Mouse (Mus musculus) left cerebral cortex, postnatal 25 days (tissue): ENCODE measurements around the gene H2-M3. TPM values are rescaled to one million over a fixed set of nuclear protein-coding genes. Genes with fewer than 3 reads are reported as not detected.

Source experiments
- total RNA-seq, 2 experiments: library from RNA; stranded (reverse); gene quantifications; 2 replicates each; pipeline ENCODE4 v1.2.3; 2021

H2-M3 gene
- total RNA-seq, 2 experiments from 2014 or later: 2.4 to 2.5 TPM

Other genes starting within 250 kb of the H2-M3 start
- gene Mog, start 246.8 kb upstream of the H2-M3 start, total RNA-seq: 10 to 100 TPM; 51.6 to 68.2 TPM
- gene Gabbr1, start 224.3 kb upstream of the H2-M3 start, total RNA-seq: 100 to 1,000 TPM; 670 to 698 TPM
- gene Olfr90, start 181.7 kb upstream of the H2-M3 start, total RNA-seq: not detected
- gene Olfr91, start 171.9 kb upstream of the H2-M3 start, total RNA-seq: not detected
- not detected for gene Olfr92, start 150.1 kb upstream of the H2-M3 start, total RNA-seq
- not detected for gene Olfr93, start 108.7 kb upstream of the H2-M3 start, total RNA-seq
- gene Ubd, start 76.3 kb upstream of the H2-M3 start, total RNA-seq: not detected
- gene Olfr94, start 69.2 kb upstream of the H2-M3 start, total RNA-seq: not detected
- not detected for gene Olfr95, start 57.1 kb upstream of the H2-M3 start, total RNA-seq
- gene Olfr96, start 50.1 kb upstream of the H2-M3 start, total RNA-seq: not detected
- not detected for gene Olfr97, start 32.9 kb upstream of the H2-M3 start, total RNA-seq
- gene Olfr98, start 6.5 kb upstream of the H2-M3 start, total RNA-seq: not detected
- gene Olfr99, start 13.2 kb downstream of the H2-M3 start, total RNA-seq: not detected
- gene Olfr101, start 34.1 kb downstream of the H2-M3 start, total RNA-seq: not detected
- gene Olfr102, start 46.8 kb downstream of the H2-M3 start, total RNA-seq: not detected
- gene Olfr103, start 69.5 kb downstream of the H2-M3 start, total RNA-seq: not detected
- not detected for gene Olfr104-ps, start 89.4 kb downstream of the H2-M3 start, total RNA-seq
- gene Olfr105-ps, start 108.8 kb downstream of the H2-M3 start, total RNA-seq: not detected
- gene Olfr106-ps, start 120.2 kb downstream of the H2-M3 start, total RNA-seq: not detected
- not detected for gene Olfr107, start 129.0 kb downstream of the H2-M3 start, total RNA-seq
- not detected for gene Olfr108, start 175.3 kb downstream of the H2-M3 start, total RNA-seq
- not detected for gene Olfr109, start 188.7 kb downstream of the H2-M3 start, total RNA-seq
- gene H2-M2, start 213.3 kb downstream of the H2-M3 start, total RNA-seq: not detected
- gene Olfr110, start 222.2 kb downstream of the H2-M3 start, total RNA-seq: not detected
- not detected for gene Olfr111, start 237.8 kb downstream of the H2-M3 start, total RNA-seq